Mouse (Mus musculus) retina, adult 2 months (tissue): ENCODE measurements around the gene Slc39a11.
A peak's percentile ranks its signal among the peaks of the same experiment; 100 is the strongest.

ENCODE experiments used
- DNase-seq: peaks from one replicate; pipeline ENCODE4 v3.0.0-alpha.2; 2012; ENCODE audit warnings: low read depth, low spot score

The Slc39a11 gene

GRCm38 (mm10) chr11:113253169-113253568 is 396.7 kb downstream of the Slc39a11 start:
- no peak for DNase-seq

- DNase-seq: no peak
Observed at GRCm38 (mm10) chr11:113251172-113251571, 398.7 kb downstream of the Slc39a11 start.

DNA sequence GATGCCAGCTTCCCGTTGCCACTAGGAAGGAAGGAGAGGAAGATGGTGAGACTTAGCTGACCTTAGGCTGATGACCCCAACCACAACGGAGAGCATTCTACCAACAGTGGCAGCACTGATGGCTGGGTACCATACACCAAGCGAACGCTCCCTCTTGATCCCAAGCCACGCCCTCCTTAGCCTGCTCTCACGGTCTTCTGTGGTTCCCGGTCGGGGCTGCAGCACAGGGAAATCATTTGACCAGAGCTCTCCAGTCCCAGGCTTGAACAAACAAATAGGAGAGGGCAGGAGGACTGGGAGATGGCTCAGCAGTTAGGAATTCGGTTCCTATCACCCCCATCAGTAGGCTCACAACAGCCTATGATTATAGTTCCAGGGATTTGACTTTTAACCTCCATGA is 403.4 kb downstream of the Slc39a11 start:
- DNase-seq: no peak

DNA sequence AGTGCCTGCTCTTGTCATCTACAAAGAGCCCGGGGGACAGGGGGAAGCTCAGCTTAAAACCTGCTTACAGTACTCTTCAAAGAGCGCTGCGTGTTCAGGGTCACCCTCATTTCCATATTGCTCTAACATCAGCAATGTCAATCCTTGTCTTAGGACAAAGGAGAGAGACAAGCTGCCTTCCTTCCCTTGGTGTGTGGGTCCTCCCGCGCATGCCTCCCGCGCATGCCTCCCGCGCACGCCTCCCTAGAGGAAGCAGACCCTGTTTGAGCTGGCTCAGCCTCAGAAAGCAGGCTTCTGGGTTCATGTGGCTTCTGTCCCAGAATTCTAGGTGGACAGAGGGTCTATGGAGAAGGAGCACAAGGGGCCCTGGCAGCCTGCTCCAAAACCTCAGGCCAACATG is 404.2 kb downstream of the Slc39a11 start:
- no peak for DNase-seq

DNA sequence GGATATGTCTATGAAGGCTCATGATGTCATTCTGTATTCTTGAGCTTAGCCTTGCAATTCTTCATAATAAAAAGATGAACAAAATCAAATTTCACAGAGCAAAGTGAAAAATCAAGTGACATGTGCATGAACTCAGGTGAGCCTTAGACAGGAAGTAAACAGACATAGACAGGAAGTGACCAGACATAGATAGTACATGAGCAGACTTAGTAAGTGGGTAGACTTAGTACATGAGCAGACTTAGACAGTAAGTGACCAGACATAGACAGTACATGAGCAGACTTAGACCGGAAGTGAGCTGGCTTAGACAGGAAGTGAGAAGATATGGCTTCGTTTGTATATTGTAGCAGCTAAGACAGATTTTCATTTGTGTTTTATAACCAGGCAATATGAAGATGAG is 415.4 kb downstream of the Slc39a11 start:
- no peak for DNase-seq

GRCm38 (mm10) chr11:113232049-113232448 is 417.8 kb downstream of the Slc39a11 start:
- DNase-seq: no peak

DNA sequence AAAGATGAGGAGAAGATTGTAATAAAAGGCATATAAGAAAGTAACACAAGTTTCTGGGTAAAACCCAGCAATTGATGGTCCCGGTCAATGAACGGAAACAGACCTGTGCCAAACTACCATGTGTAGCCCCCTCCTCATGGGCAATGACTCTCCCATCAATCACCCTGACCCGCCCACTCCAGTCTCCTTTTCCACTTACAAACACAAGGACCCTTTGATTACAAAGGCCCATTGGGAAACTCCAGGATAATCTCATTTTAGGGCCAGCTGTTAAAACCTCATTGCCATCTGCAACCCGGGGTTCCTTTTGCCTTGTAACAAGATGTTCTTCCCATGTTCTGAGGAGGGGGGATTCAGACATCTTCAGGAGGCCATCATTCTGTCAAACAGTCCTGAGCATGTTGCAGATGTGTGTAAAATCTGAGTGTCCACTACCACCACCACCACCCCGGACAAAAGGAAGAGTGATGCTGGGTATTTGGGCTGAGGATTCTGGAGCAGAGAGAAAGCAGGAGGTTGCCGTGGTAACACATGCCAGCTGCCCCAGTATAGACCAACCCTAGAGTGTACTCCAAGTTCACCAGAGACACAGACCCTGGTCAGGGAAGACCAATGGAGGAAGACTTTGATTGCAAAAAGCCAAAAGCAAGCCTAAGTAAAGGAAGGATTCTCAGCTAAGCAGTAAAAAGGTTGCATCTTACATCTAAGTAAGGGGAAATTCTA is 419.3 kb downstream of the Slc39a11 start:
- DNase-seq: no peak

DNA sequence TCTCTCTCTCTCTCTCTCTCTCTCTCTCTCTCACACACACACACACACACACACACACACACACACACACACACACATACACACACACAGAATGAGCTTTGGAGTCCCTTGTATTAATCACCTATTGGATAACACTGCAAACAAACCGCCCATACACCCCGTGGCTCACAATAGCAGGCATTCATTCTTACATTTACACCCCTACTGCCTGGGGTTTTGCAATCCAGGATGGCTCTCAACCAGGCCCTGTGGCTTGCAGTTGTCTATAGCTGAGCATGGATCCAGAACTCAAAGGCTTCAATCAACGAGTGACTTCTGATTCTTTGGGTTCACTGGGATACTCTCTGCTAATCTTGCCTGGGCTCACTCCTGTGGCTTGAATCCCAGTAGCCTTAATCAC is 424.1 kb downstream of the Slc39a11 start:
- no peak for DNase-seq

DNA sequence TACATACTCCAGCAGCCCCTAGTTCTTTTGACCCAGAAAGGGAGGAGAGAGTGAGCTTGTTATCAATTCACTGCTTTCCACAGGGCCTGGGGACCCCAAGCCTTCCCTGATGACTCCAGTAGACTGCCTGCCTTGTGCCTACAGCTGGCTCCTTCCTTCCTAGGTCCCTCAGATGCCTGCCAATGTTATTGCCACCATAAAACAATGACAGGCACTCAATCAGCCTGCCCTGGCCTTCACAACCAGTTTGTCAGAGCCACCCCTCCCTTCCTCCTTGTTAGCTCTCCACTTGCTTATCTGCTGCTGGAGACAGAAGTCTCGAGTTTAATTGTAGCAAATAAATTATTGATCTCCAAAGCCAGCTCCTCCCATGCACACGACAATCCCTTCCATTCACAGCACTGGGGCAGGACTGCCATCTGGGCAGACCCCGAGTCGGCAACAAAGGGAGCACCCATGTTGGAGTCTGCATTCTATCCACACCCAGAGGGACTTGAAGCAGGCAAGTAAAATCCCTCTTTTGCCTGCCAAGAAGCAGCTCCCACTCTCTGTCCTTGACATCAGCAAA is 426.0 kb downstream of the Slc39a11 start:
- DNase-seq: no peak

DNA sequence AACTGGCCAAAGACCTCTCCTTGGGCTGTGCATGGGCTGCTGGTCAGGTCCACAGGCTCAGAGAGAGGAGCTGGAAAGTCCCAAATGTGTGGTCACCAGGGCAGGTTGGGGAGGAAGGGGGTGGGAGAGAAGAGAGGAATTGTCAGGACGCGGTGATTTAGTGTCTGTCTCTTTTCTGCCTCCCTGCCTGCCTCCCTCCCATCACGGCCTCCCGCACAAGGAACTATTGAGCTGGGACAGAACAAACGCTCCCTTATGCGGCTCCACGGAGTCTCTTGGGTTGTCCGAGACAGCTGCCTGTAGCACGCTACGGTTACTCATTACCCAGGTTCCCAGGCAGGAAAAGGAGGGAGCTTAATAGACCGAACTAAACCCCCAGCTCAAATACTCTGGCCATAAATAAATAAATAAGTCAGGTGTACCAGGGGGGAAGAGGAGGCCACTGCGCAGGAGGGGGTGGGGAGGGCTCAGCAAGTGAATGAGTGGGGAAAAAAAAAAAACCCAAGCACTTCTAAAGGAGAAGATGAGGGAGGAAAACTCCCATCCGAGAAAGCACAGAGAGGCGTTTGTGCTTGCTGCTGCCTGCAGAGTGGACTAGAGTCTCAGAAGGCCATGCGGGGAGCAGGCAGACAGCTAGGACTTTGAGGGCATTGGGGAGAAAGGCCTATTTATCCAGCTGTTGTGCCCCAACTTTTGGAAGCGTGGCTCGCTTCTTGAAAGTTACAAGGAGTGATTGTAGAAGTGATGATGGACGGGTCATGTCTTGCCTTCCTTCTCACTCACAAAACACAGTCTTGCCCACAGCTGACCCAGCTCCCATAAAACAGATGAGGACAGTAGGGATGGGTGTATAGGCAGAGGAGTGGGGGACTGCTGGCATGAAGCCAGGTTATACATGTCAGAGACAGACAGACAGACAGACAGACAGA is 428.3 kb downstream of the Slc39a11 start:
- DNase-seq: no peak

DNA sequence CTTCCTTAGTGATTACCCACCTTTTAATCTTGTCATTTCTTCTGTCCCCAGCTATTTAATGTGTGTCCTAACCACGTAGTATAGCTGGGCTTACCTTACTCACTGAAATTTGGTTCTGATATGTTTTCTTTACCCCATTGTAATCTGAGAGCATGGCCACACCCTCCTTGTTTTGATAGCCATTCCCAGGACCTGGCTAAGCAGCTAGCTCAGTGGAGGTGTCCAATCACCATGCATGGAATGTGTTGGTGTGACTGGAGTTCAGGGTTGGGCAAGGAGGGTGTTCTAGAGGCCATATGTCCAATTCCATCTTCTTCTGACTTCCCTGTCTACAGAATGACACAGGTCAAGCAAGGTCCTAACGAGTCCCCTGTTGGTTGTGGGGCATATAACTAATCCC is 429.2 kb downstream of the Slc39a11 start:
- DNase-seq: no peak

DNA sequence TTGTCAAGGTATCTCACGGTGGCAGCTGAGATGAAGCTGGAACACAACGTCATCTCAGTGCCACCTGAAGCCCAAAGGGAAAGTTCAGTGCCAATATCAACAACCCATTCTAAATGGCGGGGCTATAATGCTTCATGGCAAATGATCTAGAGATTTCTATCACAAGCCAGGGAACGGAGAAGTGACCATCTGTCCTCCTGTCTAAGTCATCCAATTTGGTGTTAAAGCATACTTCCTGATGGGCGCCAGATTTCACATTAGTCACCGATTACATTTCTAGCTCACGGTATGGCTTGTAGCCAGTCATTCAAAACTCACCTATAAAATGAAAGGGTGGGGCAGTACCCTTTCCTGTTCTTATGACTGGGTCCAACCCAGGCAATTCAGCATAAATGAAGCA is 435.1 kb downstream of the Slc39a11 start:
- no peak for DNase-seq

DNA sequence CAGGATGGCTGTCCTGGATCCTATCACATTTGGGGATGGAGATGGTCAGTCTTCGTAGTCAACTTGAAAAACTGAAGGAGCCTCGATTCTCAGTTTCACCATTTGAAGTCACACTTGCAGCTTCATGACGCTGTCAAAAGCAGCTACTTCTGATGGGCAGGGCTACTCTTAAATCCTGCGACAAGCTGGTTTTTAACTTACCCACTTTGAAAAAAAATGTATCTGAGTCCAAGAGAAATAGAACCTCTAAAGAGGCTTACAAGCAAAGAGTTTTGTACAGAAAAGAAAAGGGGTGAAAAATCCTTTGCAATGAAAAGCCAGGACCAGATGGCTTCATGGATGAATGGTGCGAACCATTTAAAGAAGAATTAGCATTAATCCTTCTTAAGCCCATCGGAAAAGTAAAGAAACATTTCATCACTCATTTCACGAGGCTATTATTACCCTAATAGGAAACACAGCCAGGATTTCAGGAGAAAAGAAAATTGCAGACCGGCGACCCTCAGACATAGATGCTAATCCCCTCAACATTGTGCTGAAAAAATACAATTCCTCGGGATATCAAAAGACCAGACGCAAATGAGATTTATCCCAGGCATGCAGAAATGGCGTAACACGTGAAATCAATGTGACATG is 437.4 kb downstream of the Slc39a11 start:
- DNase-seq: no peak

DNA sequence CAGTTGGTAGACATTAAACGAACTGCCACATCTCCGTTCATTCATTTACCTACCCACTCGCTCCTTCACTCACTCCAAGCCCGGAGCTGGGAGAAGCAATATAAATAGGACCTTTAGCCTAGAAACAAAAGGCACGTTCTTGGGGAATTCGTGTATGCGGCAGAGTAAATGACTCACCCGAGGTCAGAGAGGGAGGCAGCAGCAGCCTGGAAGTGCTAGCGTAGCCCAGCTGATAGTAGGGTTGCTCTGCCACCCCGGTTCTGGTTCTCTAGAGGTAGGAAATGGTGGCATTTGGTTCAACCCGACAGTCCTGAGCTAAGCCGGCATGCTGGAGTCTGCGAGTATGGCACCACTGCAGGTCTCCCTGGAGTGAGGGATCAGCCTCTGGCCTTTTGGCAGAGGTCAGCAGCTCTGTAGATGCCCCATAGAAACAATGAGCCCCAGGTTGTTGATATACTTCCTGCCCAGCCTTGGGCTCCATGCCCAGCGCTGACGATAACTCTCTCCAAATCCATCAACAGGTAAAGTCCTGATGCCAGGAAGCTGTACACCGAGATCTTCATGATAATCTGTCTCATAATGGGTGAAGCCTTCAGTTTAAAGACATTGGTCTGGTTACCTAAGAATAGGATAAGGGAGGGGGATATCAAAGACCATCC is 440.5 kb downstream of the Slc39a11 start:
- DNase-seq: no peak

- DNase-seq: no peak
Observed at GRCm38 (mm10) chr11:113208521-113209072, 441.3 kb downstream of the Slc39a11 start.

- DNase-seq: no peak
Observed at GRCm38 (mm10) chr11:113207966-113208365, 441.9 kb downstream of the Slc39a11 start.

DNA sequence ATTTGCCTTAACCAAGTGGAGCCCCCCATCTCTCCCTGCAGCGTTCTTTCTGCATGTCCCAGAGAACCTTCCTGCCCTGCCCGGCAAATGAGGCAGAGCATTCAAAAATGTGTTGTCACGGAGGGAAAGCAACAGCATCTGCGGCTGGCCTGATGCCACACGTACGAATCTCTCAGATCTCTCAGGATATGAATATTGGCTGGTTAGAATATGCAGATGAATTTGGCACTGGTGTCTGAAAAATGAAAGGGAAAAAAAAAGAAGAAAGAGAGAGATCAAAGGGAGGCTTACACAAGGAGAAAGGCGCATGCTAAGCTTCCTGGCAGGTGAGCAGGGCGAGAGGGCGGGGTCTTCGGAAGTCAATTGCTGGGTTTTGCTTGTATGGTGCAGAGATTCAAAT is 443.8 kb downstream of the Slc39a11 start:
- no peak for DNase-seq

GRCm38 (mm10) chr11:113203008-113203407 is 446.9 kb downstream of the Slc39a11 start:
- DNase-seq: no peak

GRCm38 (mm10) chr11:113201470-113201997 is 448.3 kb downstream of the Slc39a11 start:
- DNase-seq: peak; percentile 55

- no peak for DNase-seq
Observed at GRCm38 (mm10) chr11:113200901-113201300, 449.0 kb downstream of the Slc39a11 start.

GRCm38 (mm10) chr11:113198586-113198985 is 451.3 kb downstream of the Slc39a11 start:
- no peak for DNase-seq
